Mouse (Mus musculus) bone marrow macrophage, adult 2 months (primary cell): ENCODE measurements around the gene Pld4. TPM values are rescaled to one million over a fixed set of nuclear protein-coding genes. Genes with fewer than 3 reads are reported as not detected.

Experiments used
- H3K27ac ChIP-seq: 2 replicates; pipeline ENCODE4 v1.5.1; 2012; ENCODE audit warnings: low read depth, low read length; ENCODE audit not compliant: insufficient read depth
- H3K4me1 ChIP-seq: 2 replicates; pipeline ENCODE4 v1.6.1; 2012; ENCODE audit warnings: low read length; ENCODE audit not compliant: control insufficient read depth, insufficient read depth
- H3K4me3 ChIP-seq: 2 replicates; pipeline ENCODE4 v1.5.1; 2012; ENCODE audit warnings: mild to moderate bottlenecking, low read length, moderate library complexity; ENCODE audit not compliant: insufficient read depth
- CTCF ChIP-seq: IDR thresholded peaks from 2 replicates; pipeline ENCODE4 v1.5.1; 2012; ENCODE audit warnings: low read depth, mild to moderate bottlenecking, low read length, moderate library complexity
- POLR2A ChIP-seq: IDR thresholded peaks from 2 replicates; pipeline ENCODE4 v1.6.1; 2012; ENCODE audit warnings: mild to moderate bottlenecking, low read depth, low read length, borderline replicate concordance
- polyA plus RNA-seq: library from polyadenylated mRNA; stranded (reverse); fragments of >200 nt; gene quantifications from 2 replicates; pipeline ENCODE4 v1.2.4, GENCODE M21; 2012; ENCODE audit not compliant: missing spikeins, insufficient read depth, insufficient read length

Pld4 gene
- polyA plus RNA-seq, 1 experiment = 1,170 TPM

DNA sequence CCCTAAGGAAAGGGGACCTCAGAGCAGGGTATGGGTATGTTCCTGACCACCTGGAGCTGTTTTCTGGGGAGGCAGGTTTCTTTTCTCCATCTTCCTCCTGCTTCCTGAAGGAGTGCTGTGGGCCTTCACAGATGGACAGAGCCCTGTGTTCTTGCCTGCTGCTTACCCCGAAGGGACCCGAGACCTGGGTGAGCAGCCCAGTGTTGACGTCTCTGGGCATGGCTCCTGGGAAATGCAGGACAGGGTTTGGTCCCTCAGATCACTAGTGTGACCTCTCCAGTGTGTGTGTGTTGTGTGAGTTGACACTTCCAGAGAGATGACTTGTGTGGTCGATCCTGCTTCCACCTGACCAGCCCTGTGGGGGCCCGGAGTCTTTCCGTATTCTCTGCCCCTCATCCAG, 37.0 kb upstream of the Pld4 start:
- TF ChIP-seq CTCF (no peak), POLR2A (no peak)
- Histone ChIP-seq H3K4me1 (peaks cover 3% of the 10 kb centered on the region; the same call in 1 of the 2 replicates), H3K27ac (no peak overlapping the region), H3K4me3 (no peak overlapping the region)

DNA sequence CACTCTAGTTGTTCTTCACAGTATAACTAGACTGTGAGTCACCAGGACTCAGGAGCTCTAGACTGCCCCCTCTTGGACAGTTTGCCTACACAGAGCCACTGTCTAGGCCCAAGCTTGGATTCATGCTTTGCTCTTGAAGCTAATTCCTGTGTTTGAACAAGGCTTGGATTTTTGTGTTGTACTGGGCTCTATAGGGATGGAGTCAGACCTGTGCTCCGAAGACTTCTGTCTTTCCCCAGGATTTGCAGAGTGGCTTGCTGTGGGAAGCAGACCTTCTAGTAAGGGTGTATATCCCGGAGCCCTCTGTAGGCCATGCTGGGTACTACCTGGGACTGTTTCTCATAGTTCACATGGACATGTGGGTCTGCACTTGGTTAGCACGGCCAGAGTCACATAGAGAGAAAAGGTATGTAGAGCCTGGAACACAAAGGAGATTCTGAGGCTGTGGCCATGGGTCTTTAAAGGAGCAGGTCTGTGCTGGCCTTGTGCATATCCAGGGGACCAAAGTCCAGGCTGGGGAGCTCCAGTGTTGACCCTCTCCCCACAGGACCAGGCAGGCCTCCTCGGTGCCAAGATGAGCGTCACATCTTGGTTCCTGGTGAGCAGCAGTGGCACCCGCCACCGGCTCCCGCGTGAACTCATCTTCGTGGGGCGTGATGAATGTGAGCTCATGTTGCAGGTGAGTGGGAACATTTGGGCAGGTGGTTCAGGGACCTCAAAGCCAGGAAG, 36.2 kb upstream of the Pld4 start:
- no peak for TF ChIP-seq POLR2A
- peak; percentile 98 for TF ChIP-seq CTCF
- H3K4me3 ChIP-seq = no peak overlapping the region

GRCm38 (mm10) chr12:112727801-112728200, 32.7 kb upstream of the Pld4 start:
- Histone ChIP-seq H3K4me3 (no peak overlapping the region), H3K4me1 (peaks cover 2% of the 10 kb centered on the region; the same call in 1 of the 2 replicates), H3K27ac (no peak overlapping the region)
- TF ChIP-seq POLR2A (no peak), CTCF (no peak)

More for the DNA sequence above, 36.2 kb upstream of the Pld4 start:
- Histone ChIP-seq H3K27ac (no peak overlapping the region), H3K4me1 (peaks cover 3% of the 10 kb centered on the region; the same call in 1 of the 2 replicates)

DNA sequence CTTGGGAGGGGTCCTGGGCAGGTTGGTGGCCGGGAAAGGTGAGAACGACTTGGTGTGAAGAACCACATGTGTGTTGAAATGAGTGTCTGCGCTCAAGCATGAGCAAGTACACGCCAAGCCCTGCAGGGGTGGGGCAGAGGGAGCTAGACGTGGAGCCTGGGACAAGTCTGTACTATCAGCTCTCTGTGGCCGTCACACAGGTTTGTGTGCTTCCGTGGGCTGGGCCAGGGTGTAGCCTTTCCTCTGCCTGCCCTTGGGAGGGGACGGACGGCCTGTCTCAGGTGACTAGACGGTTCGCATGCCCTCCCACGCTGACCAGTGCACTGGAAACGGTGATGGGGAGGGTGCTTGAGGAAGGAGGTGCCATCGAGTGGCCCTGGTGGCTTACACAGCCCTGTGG, 29.6 kb upstream of the Pld4 start:
- Histone ChIP-seq H3K4me3 (no peak overlapping the region), H3K4me1 (no peaks in the 10 kb centered on the region), H3K27ac (no peak overlapping the region)
- no peak for TF ChIP-seq POLR2A
- no peak for TF ChIP-seq CTCF

DNA sequence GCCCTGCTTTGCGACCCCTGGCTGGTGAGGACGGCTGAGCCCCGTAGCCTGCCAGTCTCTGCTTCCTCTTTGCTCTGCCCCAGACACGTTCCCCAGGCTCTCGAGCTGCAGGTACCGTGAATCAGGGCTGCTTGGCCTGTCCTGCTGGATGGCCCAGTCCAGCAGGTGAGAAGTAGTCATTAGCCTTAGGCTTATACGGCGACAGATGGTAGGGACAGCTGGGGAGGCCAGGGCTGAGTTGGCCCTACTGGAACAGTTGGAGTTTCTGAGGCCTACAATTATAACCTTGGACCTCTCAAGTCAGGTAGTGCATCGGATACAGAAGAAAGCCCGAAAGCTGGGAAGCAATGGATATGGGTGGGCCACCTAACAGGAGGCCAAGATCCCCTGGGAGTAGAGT, 27.9 kb upstream of the Pld4 start:
- Histone ChIP-seq H3K4me3 (no peak overlapping the region), H3K27ac (no peak overlapping the region), H3K4me1 (no peaks in the 10 kb centered on the region)
- TF ChIP-seq POLR2A = no peak
- no peak for TF ChIP-seq CTCF

DNA sequence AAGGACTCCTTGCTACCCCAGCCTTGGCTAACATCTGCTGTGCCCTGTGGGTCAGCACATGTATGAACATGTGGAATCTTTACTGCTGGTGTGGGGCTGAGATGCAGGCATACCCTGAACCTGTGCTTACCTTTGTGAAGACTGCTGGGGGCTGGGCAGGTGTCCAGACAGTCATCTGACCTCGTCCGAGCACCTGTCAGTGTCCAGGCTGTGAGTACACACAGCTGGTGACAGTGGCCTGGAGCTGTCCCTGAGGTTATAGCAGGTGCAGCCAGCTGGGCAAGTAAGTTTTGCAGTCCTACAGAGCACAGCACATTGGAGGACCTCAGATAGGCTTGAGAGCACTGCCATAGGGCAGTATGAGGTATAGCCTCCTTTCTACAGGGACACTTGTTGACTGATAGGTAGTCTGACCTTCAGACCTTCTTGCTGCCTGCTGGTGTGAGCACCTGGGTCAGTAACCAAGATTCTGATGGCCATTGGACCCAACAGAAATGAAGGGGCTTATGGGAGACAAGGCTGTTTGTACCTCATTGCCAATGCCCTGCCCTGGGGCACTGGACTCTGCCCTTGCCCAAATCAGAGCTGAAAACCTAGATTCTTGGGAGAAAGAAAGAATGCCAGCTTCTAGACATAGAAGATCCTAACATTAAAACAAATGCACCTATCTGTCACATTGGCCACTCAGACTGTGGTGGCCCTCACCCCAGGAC, 26.2 kb upstream of the Pld4 start:
- H3K27ac ChIP-seq = no peak overlapping the region
- H3K4me1 ChIP-seq = no peaks in the 10 kb centered on the region
- TF ChIP-seq POLR2A (no peak), CTCF (no peak)
- no peak overlapping the region for H3K4me3 ChIP-seq

DNA sequence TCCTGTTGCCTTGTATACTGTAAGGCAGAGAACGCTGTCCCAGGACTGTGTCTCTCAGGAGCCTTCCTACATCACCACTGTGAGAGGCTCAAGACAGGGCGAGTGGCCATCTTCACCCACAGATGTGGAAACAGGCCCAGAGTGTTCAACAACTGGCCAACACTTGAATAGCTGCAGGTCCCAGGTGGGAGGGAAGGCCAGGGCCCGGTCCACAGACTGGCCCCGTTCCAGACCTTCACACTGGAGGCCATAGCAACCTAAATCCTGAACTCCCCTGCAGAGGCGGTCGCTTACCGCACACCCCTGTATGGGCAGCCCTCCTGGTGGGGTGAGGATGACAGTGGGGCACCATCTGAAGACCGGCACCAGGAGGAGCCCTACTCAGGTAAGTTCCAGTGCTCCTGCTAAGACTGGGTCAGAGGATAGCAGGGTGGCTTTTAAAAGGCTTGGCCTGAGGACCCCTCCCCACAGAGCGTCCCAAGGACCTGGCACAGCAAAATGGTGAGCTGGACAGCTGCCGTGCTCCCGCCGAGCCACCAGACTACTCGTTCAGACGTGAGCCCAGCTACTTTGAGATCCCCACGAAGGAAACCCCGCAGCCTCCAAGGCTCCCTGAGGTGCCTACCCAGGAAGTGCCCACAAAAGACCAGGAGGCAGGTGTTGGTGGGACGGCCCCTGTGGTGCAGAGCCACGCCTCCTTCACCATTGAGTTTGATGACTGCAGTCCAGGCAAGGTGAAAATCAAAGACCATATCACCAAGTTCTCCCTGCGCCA, 25.4 kb upstream of the Pld4 start:
- H3K4me1 ChIP-seq = no peaks in the 10 kb centered on the region
- no peak overlapping the region for H3K27ac ChIP-seq
- TF ChIP-seq CTCF (no peak), POLR2A (no peak)
- H3K4me3 ChIP-seq = no peak overlapping the region

- TF ChIP-seq CTCF (no peak), POLR2A (no peak)
- Histone ChIP-seq H3K4me1 (no peaks in the 10 kb centered on the region), H3K27ac (no peak overlapping the region), H3K4me3 (no peak overlapping the region)
Observed at GRCm38 (mm10) chr12:112735896-112736635, 24.4 kb upstream of the Pld4 start.

DNA sequence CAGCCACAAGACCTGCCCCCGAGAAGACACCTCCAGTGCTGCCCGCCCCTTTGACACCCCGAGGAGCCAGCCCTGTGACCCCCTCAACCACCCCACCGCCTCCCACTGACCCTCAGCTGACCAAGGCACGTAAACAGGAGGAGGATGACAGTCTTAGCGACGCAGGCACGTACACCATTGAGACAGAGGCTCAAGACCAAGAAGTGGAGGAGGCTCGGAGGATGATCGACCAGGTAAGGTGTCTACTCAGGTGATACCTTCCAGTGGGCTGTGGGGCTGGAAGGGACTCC, 23.9 kb upstream of the Pld4 start:
- Histone ChIP-seq H3K27ac (no peak overlapping the region), H3K4me3 (no peak overlapping the region), H3K4me1 (no peaks in the 10 kb centered on the region)
- TF ChIP-seq CTCF = no peak
